Mouse (Mus musculus): Measurements from ENCODE around the gene Tex52. TPM values are rescaled to one million over a fixed set of nuclear protein-coding genes. Genes with fewer than 3 reads are reported as not detected.

Gene Tex52
- polyA plus RNA-seq, 1 experiment: 0.18 TPM

- H3K36me3 ChIP-seq (replicated peaks; ENCODE audit: low read length): peaks cover 30% of the 10 kb centered on the region
- TF ChIP-seq FLI1 (IDR thresholded peaks at IDR 0.05; ENCODE audit: low read length): no peak
- TF ChIP-seq GATA1 (IDR thresholded peaks at IDR 0.05; ENCODE audit: borderline replicate concordance, low read length): no peak
These were observed 49.8 kb downstream of the Tex52 start for GRCm38 (mm10) chr6:128425046-128425445.

DNA sequence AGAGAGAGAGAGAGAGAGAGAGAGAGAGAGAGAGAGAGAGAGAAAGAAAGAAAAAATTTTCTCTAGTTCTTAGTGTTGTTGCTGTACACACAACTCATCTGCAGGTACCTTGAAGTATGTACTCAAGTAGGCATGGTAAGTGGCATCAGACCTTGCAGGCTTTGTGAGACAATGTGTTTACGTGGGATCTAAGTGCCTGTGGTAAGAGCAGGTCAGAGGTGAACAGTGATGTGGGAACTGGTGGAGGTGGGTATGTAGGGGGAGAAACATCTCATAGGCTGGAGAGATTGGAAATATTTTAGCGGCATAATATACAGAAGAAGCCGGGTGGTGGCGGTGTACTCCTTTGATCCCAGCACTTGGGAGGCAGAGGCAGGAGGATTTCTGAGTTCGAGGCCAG, 52.3 kb downstream of the Tex52 start:
- TF ChIP-seq FLI1 (IDR thresholded peaks at IDR 0.05; ENCODE audit: low read length): no peak
- no peak for TF ChIP-seq GATA1 (IDR thresholded peaks at IDR 0.05; ENCODE audit: borderline replicate concordance, low read length)
- Histone ChIP-seq H3K27me3 (replicated peaks) (no peaks in the 10 kb centered on the region), H3K36me3 (replicated peaks; ENCODE audit: low read length) (peaks cover 54% of the 10 kb centered on the region), H3K4me3 (replicated peaks) (no peak overlapping the region), H3K4me1 (peaks cover 12% of the 10 kb centered on the region), H3K9me3 (no peaks in the 10 kb centered on the region)

More at GRCm38 (mm10) chr6:128425046-128425445, 49.8 kb downstream of the Tex52 start:
- H3K27me3 ChIP-seq (replicated peaks): no peaks in the 10 kb centered on the region
- peaks cover 31% of the 10 kb centered on the region for H3K4me1 ChIP-seq
- H3K4me3 ChIP-seq (replicated peaks): peak overlapping the region; percentile 98
- H3K9me3 ChIP-seq: no peaks in the 10 kb centered on the region

DNA sequence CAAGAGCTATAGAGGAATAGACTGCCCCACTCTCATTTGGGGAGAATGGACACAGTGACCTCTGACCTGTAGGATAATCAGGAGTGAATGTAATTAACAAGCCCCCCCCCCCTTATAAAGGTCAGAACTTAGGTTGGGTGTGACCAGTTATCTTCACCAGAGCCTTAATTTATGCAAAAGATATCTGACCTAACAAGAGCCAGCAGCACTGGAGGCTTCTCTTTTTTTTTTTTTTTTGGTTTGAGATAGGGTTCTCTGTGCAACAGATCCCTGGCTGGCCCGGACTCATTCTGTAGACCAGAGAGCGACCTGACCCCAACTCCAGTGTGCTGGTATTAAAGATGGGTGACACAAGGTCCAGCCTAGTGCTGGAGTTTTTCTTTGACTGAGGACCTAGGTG, 54.0 kb downstream of the Tex52 start:
- H3K36me3 ChIP-seq (replicated peaks; ENCODE audit: low read length): peaks cover 71% of the 10 kb centered on the region

DNA sequence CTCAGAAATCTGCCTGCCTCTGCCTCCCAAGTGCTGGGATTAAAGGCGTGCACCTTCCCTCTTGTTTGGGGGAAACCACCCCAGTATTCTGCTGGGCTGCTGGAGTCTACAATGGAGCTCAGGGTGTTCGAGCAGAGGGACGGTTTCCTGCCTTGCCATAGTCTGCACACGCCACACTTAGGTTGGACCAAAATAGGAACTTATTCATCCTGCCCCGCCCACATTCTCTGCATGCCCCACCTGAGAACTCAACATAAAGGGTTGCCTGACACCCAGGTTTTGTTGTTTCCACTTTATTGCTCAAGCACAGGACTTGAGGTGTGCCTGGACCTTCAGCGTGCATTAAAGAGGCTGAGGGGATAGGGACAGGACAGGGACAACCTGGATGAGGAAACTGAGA, 54.6 kb downstream of the Tex52 start:
- Histone ChIP-seq H3K36me3 (replicated peaks; ENCODE audit: low read length) (peaks cover 77% of the 10 kb centered on the region), H3K9me3 (no peaks in the 10 kb centered on the region), H3K4me1 (peaks cover 6% of the 10 kb centered on the region), H3K27me3 (replicated peaks) (no peaks in the 10 kb centered on the region), H3K4me3 (replicated peaks) (no peak overlapping the region)
- TF ChIP-seq FLI1 (IDR thresholded peaks at IDR 0.05; ENCODE audit: low read length) (no peak), GATA1 (IDR thresholded peaks at IDR 0.05; ENCODE audit: borderline replicate concordance, low read length) (no peak)

More for the DNA sequence above, 54.0 kb downstream of the Tex52 start:
- H3K27me3 ChIP-seq (replicated peaks): no peaks in the 10 kb centered on the region
- H3K9me3 ChIP-seq: no peaks in the 10 kb centered on the region
- TF ChIP-seq GATA1 (IDR thresholded peaks at IDR 0.05; ENCODE audit: borderline replicate concordance, low read length): no peak
- TF ChIP-seq FLI1 (IDR thresholded peaks at IDR 0.05; ENCODE audit: low read length): no peak
- no peak overlapping the region for H3K4me3 ChIP-seq (replicated peaks)
- peaks cover 7% of the 10 kb centered on the region for H3K4me1 ChIP-seq

GRCm38 (mm10) chr6:128432356-128432915, 57.2 kb downstream of the Tex52 start:
- peaks cover 91% of the 10 kb centered on the region for H3K36me3 ChIP-seq (replicated peaks; ENCODE audit: low read length)
- H3K4me3 ChIP-seq (replicated peaks): no peak overlapping the region
- peaks cover 27% of the 10 kb centered on the region for H3K4me1 ChIP-seq
- no peaks in the 10 kb centered on the region for H3K27me3 ChIP-seq (replicated peaks)
- no peaks in the 10 kb centered on the region for H3K9me3 ChIP-seq
- no peak for TF ChIP-seq FLI1 (IDR thresholded peaks at IDR 0.05; ENCODE audit: low read length)

DNA sequence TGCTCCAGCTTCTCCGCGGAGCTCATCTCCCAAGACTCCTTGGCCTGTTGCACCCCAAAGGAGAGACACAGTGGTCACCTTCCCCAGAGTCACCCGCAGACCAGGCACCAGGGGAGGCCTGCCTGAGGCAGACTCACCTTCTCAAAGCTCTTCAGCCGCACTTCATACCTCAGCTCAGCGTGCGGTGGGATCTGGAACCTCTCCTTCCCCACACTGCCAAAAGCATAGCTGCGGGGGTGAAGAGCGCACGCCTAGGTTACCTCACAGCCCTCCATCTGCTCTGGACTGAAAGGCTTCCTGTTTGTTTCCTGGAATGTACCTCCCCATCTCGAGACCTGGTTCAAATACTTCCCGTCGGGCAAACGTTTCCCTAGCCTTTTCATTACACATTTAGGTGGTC, 58.3 kb downstream of the Tex52 start:
- no peaks in the 10 kb centered on the region for H3K27me3 ChIP-seq (replicated peaks)
- H3K4me3 ChIP-seq (replicated peaks): no peak overlapping the region
- H3K9me3 ChIP-seq: no peaks in the 10 kb centered on the region
- H3K4me1 ChIP-seq: peaks cover 29% of the 10 kb centered on the region
- TF ChIP-seq GATA1 (IDR thresholded peaks at IDR 0.05; ENCODE audit: borderline replicate concordance, low read length): no peak
- TF ChIP-seq FLI1 (IDR thresholded peaks at IDR 0.05; ENCODE audit: low read length): no peak
- H3K36me3 ChIP-seq (replicated peaks; ENCODE audit: low read length): peaks cover 80% of the 10 kb centered on the region

Other genes with a start within 250 kb of the Tex52 start
- 87.8 and 156 TPM in 2 replicates for gene Tspan9, start 231.9 kb upstream of the Tex52 start, polyA plus RNA-seq (2012; ENCODE audit: insufficient read depth, low replicate concordance)
- 0.16 TPM in 1 of 2 replicates, not detected in the other for gene Tead4, start 74.6 kb upstream of the Tex52 start, polyA plus RNA-seq (2012; ENCODE audit: insufficient read depth, low replicate concordance)
- gene Tulp3, start 19.6 kb upstream of the Tex52 start, polyA plus RNA-seq (2012; ENCODE audit: insufficient read depth, low replicate concordance): 2.8 TPM in 1 of 2 replicates, not detected in the other
- 24.9 and 30.5 TPM in 2 replicates for gene Rhno1, start 12.5 kb upstream of the Tex52 start, polyA plus RNA-seq (2012; ENCODE audit: insufficient read depth, low replicate concordance)
- gene Foxm1, start 12.5 kb upstream of the Tex52 start, polyA plus RNA-seq (2012; ENCODE audit: insufficient read depth, low replicate concordance): 14.7 and 19.2 TPM in 2 replicates
- gene Gm44596, start within 50 bp of the Tex52 start, polyA plus RNA-seq (2012; ENCODE audit: insufficient read depth, low replicate concordance): not detected in 2 replicates
- gene Nrip2, start 23.8 kb downstream of the Tex52 start, polyA plus RNA-seq (2012; ENCODE audit: insufficient read depth, low replicate concordance): not detected in 2 replicates
- 10.0 and 20.3 TPM in 2 replicates for gene Itfg2, start 49.5 kb downstream of the Tex52 start, polyA plus RNA-seq (2012; ENCODE audit: insufficient read depth, low replicate concordance)
- gene Fkbp4, start 63.2 kb downstream of the Tex52 start, polyA plus RNA-seq (2012; ENCODE audit: insufficient read depth, low replicate concordance): 174 and 185 TPM in 2 replicates
- not detected in 2 replicates for gene Pzp, start 151.3 kb downstream of the Tex52 start, polyA plus RNA-seq (2012; ENCODE audit: insufficient read depth, low replicate concordance)
- not detected in 2 replicates for gene A2ml1, start 206.2 kb downstream of the Tex52 start, polyA plus RNA-seq (2012; ENCODE audit: insufficient read depth, low replicate concordance)
- gene Klrb1a, start 248.1 kb downstream of the Tex52 start, polyA plus RNA-seq (2012; ENCODE audit: insufficient read depth, low replicate concordance): not detected in 2 replicates